Mouse (Mus musculus) thymus, adult 2 months (tissue): ENCODE data around the gene Far1. TPM values are rescaled to one million over a fixed set of nuclear protein-coding genes. Genes with fewer than 3 reads are reported as not detected.

Experiments
- DNase-seq: peaks from one replicate; pipeline ENCODE4 v3.0.0; 2021
- H3K27ac ChIP-seq: fragments of 200-500 bp; 2 replicates; pipeline ENCODE4 v1.5.1; 2012; ENCODE audit warnings: low read length, control low read depth; ENCODE audit not compliant: control insufficient read depth, insufficient read depth
- H3K27me3 ChIP-seq: fragments of 200-500 bp; 2 replicates; pipeline ENCODE4 v1.6.1; 2012; ENCODE audit warnings: mild to moderate bottlenecking, low read length, moderate library complexity, mixed read lengths; ENCODE audit not compliant: control insufficient read depth, insufficient read depth
- H3K36me3 ChIP-seq: fragments of 200-500 bp; 2 replicates; pipeline ENCODE4 v1.6.1; 2012; ENCODE audit warnings: mild to moderate bottlenecking, low read length, moderate library complexity; ENCODE audit not compliant: control insufficient read depth, insufficient read depth
- H3K4me1 ChIP-seq: fragments of 200-500 bp; replicated peaks from 2 replicates; pipeline ENCODE4 v1.6.1; 2012; ENCODE audit warnings: low read length; ENCODE audit not compliant: control insufficient read depth, insufficient read depth
- H3K4me3 ChIP-seq: fragments of 200-500 bp; 2 replicates; pipeline ENCODE4 v1.5.1; 2012; ENCODE audit warnings: mild to moderate bottlenecking, low read length, control low read depth, moderate library complexity; ENCODE audit not compliant: control insufficient read depth, insufficient read depth
- CTCF ChIP-seq: fragments of 200-500 bp; IDR thresholded peaks from 2 replicates; pipeline ENCODE4 v1.5.1; 2012; ENCODE audit warnings: mild to moderate bottlenecking, control low read depth, low read length, moderate library complexity, borderline replicate concordance; ENCODE audit not compliant: control insufficient read depth, poor library complexity, insufficient read depth; ENCODE audit errors: extremely low read depth
- POLR2A ChIP-seq: fragments of 200-500 bp; IDR thresholded peaks from 2 replicates; pipeline ENCODE4 v1.6.1; 2012; ENCODE audit warnings: mild to moderate bottlenecking, low read length, control low read depth, moderate library complexity; ENCODE audit not compliant: control insufficient read depth, poor library complexity, insufficient read depth; ENCODE audit errors: extremely low read depth
- WGBS: fragments of 180-500 bp; shearing (Covaris S2); methylation state at CpG from one replicate; pipeline ENCODE4 v1.1.7; 2018; 5-methylcytosine and 5-hydroxymethylcytosine counted together
- polyA plus RNA-seq: library from polyadenylated mRNA; depleted of rRNA; stranded (reverse); fragments of >200 nt; gene quantifications from 2 replicates; pipeline ENCODE4 v1.2.3, GENCODE M21; 2012

The Far1 gene
- polyA plus RNA-seq, 1 experiment, result 16.8 TPM

DNA sequence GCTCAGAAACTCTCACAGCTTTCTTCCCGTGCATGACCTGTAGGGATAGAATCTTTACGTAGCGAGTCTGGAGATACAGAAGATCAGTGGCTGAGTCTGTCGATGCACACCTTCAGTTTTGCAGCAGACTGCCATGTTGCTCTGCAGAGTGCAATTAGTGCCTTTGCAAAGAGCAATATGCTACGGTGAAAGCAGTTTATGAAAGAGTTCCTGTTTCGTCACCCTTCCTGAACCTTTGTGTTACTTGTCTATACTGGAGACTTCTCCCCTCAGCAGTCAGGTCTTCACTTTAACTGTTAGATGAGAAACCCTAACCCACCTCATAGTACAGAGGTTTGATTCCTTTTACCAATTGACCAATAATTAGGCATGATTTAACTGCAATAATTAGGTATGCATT, 13.8 kb upstream of the Far1 start:
- Histone ChIP-seq H3K4me1 (no peaks in the 10 kb centered on the region; the same call in 1 of the 2 replicates), H3K4me3 (no peak overlapping the region), H3K36me3 (no peaks in the 10 kb centered on the region), H3K27me3 (no peaks in the 10 kb centered on the region), H3K27ac (no peak overlapping the region)
- TF ChIP-seq CTCF, result no peak
- no peak for TF ChIP-seq POLR2A
- 75% methylated on average over 6 of the region's 6 CpGs for WGBS
- no peak for DNase-seq

DNA sequence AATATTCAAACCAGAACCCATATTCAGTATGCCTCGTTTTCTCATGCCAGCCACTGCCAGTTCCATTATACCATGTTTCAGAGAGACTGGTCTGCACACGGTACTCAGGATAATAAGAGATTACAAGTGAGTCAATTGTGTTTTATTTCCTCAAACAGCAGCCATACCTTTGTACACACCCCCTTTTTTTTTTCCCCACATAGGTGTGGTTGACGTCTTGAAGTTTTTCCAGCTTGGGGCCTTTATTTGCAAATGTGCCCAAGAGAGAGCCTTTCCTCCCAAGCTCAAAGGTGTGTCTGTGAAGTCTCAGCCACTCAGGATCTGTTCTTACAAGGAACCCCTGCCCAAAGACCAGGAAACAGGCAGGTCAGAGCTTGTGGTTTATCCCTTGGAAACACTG, 11.2 kb upstream of the Far1 start:
- H3K27me3 ChIP-seq, result no peaks in the 10 kb centered on the region
- TF ChIP-seq POLR2A (no peak), CTCF (no peak)
- no peak overlapping the region for H3K27ac ChIP-seq
- H3K36me3 ChIP-seq, result no peaks in the 10 kb centered on the region
- no peak for DNase-seq
- no peak overlapping the region for H3K4me3 ChIP-seq
- H3K4me1 ChIP-seq, result no peaks in the 10 kb centered on the region; the same call in 1 of the 2 replicates
- WGBS, result 73% methylated on average over 3 of the region's 3 CpGs

DNA sequence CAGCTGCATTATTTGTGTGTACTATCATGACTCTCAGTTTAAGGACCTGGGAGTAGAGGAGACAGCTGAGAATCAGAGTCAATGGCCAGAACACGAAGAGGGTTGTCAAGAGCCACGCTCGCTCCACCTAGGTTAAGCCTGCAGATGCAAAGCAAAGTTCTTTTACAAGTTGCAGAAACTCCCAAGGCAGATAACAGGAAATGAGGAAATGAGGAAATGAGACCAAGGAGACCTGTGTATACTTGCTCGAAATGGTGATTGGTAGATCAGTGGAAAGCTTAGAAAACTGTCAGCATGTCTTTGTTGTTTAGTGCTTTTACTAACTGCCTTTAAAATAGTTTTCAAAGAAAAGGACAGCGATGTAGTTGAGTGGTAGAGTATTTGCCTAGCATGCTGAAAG, 8.6 kb upstream of the Far1 start:
- TF ChIP-seq CTCF (no peak), POLR2A (no peak)
- Histone ChIP-seq H3K4me1 (no peaks in the 10 kb centered on the region; the same call in 1 of the 2 replicates), H3K4me3 (no peak overlapping the region), H3K27me3 (no peaks in the 10 kb centered on the region), H3K36me3 (no peaks in the 10 kb centered on the region), H3K27ac (no peak overlapping the region)
- 53% methylated on average over 5 of the region's 5 CpGs for WGBS
- DNase-seq, result no peak

DNA sequence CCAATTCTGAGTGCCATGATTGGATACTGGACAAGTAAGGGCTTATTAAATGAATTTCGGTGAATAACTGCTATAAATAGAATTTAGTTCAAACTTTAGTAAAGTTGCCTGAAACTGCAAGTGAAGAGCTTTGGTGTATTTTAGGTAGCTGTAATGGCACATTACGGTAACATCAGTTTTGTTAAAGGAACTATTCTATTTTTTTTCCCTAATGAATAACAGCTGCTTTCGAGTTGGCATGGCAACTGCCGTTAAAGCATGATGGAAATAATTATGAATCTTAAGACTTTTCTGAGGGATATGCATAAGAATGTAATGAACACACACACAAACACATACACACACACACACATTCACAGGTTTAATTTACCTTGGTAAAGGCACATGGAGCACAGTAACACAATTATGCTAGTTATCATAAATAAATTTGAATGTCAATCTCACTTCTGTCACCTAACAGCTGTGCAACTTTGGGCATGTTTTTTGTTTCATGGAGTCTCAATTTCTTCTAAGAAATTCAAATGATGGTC, 8.1 kb upstream of the Far1 start:
- no peak for TF ChIP-seq CTCF
- no peak for TF ChIP-seq POLR2A
- no peak overlapping the region for H3K4me3 ChIP-seq
- DNase-seq, result no peak
- WGBS, result 92% methylated on average over 4 of the region's 4 CpGs
- H3K36me3 ChIP-seq, result no peaks in the 10 kb centered on the region
- H3K4me1 ChIP-seq, result no peaks in the 10 kb centered on the region; the same call in 1 of the 2 replicates
- no peaks in the 10 kb centered on the region for H3K27me3 ChIP-seq
- no peak overlapping the region for H3K27ac ChIP-seq

DNA sequence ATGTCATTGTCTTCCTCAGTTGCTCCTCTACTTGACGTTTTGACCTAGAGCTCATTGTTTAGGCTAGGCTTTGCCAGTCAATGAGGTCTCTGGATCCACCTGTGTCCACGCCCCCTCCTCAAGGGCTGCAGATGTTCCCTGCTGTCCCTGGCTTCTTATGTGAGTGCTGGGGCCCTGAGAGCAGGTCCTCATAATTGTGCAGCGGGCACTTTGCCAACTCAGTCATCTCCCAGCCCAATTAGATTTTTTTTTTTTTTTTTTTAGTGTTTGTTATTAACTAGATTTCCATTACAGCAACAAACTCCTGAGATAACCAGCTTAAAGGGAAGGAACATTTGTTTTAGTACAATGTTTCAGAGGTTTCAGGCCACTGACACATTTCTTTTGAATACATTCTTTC, 5.8 kb upstream of the Far1 start:
- H3K36me3 ChIP-seq, result no peaks in the 10 kb centered on the region
- H3K4me1 ChIP-seq, result no peaks in the 10 kb centered on the region
- H3K27me3 ChIP-seq, result no peaks in the 10 kb centered on the region
- DNase-seq, result no peak
- no peak overlapping the region for H3K27ac ChIP-seq
- no peak overlapping the region for H3K4me3 ChIP-seq
- 94% methylated on average over 3 of the region's 3 CpGs for WGBS
- no peak for TF ChIP-seq POLR2A
- no peak for TF ChIP-seq CTCF

DNA sequence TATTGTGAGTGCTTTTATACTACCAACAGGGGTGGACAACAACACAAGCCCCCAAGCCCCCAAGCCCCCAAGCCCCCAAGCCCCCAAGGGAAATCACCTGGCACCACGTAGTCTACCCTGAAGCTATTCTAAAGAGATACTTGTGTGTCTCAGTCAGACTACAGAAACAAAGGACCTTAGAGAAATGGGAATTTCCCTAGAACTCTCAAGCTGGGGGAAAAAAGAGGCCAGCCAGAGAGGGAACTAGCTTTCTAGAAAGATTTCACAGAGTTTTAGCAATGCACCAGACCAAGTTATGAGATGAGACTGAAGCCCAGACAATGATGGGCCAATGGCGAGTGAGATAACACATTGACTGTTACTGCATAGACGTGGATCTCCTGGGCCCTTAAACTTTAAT, 2.2 kb upstream of the Far1 start:
- Histone ChIP-seq H3K27ac (no peak overlapping the region), H3K27me3 (no peaks in the 10 kb centered on the region), H3K36me3 (no peaks in the 10 kb centered on the region), H3K4me3 (no peak overlapping the region), H3K4me1 (0 out of 2 replicates have a peak, but pooled peaks cover 6% of the 10 kb centered on the region)
- TF ChIP-seq POLR2A (no peak), CTCF (no peak)
- 94% methylated on average over 3 of the region's 3 CpGs for WGBS
- no peak for DNase-seq
